13 mouse cellular contexts compared by ENCODE assay signal in the genomic region with DNA sequence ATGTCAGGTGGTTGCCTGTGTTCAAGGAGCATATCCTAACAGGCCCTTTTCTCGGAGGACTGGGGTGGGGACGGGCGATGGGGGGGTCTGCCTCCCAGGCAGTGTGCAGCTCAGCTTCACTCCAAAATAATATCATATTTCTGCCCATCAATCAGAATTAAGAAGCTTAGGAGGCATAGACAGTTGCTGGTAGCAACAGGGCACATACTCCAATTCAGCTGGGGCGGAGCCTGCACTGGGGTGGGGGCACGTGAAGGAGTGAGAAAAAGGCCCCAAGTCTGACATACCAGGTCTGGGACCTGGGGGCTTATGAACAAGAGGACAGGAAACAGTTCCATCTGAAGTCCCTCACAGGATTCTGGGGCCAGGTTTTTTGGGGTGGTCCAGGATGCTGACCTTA.
A peak's percentile ranks its signal among the peaks of the same experiment; 100 is the strongest.
DNase-seq lines count a peak whose midpoint lies in the region; ATAC-seq and TF ChIP-seq lines count a peak whose summit lies in the region.
"Had no signal": no experiment of that assay in that cellular context is flagged by ENCODE, and none has a peak within 500 bp of the region (broad histone marks: within the 10 kb centered on the region; RNA-seq: fewer than 3 reads in every experiment).

No protein-coding gene starts in this region.

- H3K27me3 ChIP-seq in heart, embryonic 10.5 days (ENCODE audit: insufficient read depth, poor library complexity, severe bottlenecking) = peaks cover 19% of the 10 kb centered on the region
- H3K27me3 ChIP-seq in heart, adult 2 months (ENCODE audit: control insufficient read depth, insufficient read depth, low read length) = no peaks in the 10 kb centered on the region
- no peaks in the 10 kb centered on the region for H3K27me3 ChIP-seq in neural tube, embryonic 12.5 days (replicated peaks)
- peaks cover 5% of the 10 kb centered on the region; the same call in 1 of the 2 replicates for H3K27me3 ChIP-seq in midbrain, embryonic 12.5 days
- no peaks in the 10 kb centered on the region for H3K27me3 ChIP-seq in stomach, postnatal 0 days (ENCODE audit: control insufficient read depth, insufficient read depth, low read length)

- H3K27ac ChIP-seq in heart, embryonic 10.5 days = no peak overlapping the region
- no peak overlapping the region for H3K27ac ChIP-seq in heart, adult 2 months
- H3K27ac ChIP-seq in neural tube, embryonic 12.5 days = no peak overlapping the region
- H3K27ac ChIP-seq in midbrain, embryonic 12.5 days (replicated peaks) = no peak overlapping the region
- no peak overlapping the region for H3K27ac ChIP-seq in stomach, postnatal 0 days (replicated peaks)
- H3K27ac ChIP-seq: kidney, postnatal 0 days had no signal

- peaks cover 10% of the 10 kb centered on the region; the same call in 1 of the 2 replicates for H3K4me1 ChIP-seq in heart, embryonic 10.5 days
- H3K4me1 ChIP-seq in heart, adult 2 months (ENCODE audit: control insufficient read depth, insufficient read depth, low read length) = no peaks in the 10 kb centered on the region; the same call in 1 of the 2 replicates
- H3K4me1 ChIP-seq in neural tube, embryonic 12.5 days = peaks cover 18% of the 10 kb centered on the region
- H3K4me1 ChIP-seq in midbrain, embryonic 12.5 days = peaks cover 33% of the 10 kb centered on the region
- no peaks in the 10 kb centered on the region; the same call in 1 of the 2 replicates for H3K4me1 ChIP-seq in stomach, postnatal 0 days (replicated peaks; ENCODE audit: control insufficient read depth, insufficient read depth)

- peak overlapping the region; percentile 83; the same call in 1 of the 2 replicates for H3K4me2 ChIP-seq in neural tube, embryonic 12.5 days (replicated peaks)
- peak overlapping the region; percentile 79 for H3K4me2 ChIP-seq in midbrain, embryonic 12.5 days (replicated peaks)
- H3K4me2 ChIP-seq in stomach, postnatal 0 days (replicated peaks; ENCODE audit: low read depth) = peak overlapping the region; percentile 2; the same call in 1 of the 2 replicates

- no peak for ATAC-seq in neural tube, embryonic 12.5 days (ENCODE audit: low FRiP score, low read depth)
- ATAC-seq in midbrain, embryonic 12.5 days (ENCODE audit: low FRiP score, low read depth) = no peak
- no peak for ATAC-seq in stomach, postnatal 0 days (ENCODE audit: low FRiP score, low TSS enrichment)
- ATAC-seq: inflammation-experienced regulatory T-cells, adult 6 months had no signal

- no peak for TF ChIP-seq CTCF in heart, adult 2 months (IDR thresholded peaks at IDR 0.05)
- no peak for TF ChIP-seq CTCF in stomach, postnatal 0 days (IDR thresholded peaks at IDR 0.05; ENCODE audit: low read depth)

- H3K36me3 ChIP-seq in heart, embryonic 10.5 days = no peaks in the 10 kb centered on the region
- no peaks in the 10 kb centered on the region for H3K36me3 ChIP-seq in heart, adult 2 months (ENCODE audit: control insufficient read depth, insufficient read depth, low read length)
- no peaks in the 10 kb centered on the region for H3K36me3 ChIP-seq in neural tube, embryonic 12.5 days
- H3K36me3 ChIP-seq in midbrain, embryonic 12.5 days = no peaks in the 10 kb centered on the region
- no peaks in the 10 kb centered on the region for H3K36me3 ChIP-seq in stomach, postnatal 0 days (ENCODE audit: control insufficient read depth, insufficient read depth, low read length)

- 81% methylated on average over 5 of the region's 5 CpGs for WGBS in heart, embryonic 10.5 days
- 91% methylated on average over 5 of the region's 5 CpGs for WGBS in heart, adult 2 months
- 83% methylated on average over 5 of the region's 5 CpGs for WGBS in neural tube, embryonic 12.5 days
- 60% methylated on average over 5 of the region's 5 CpGs for WGBS in midbrain, embryonic 12.5 days
- WGBS in stomach, postnatal 0 days = 67% methylated on average over 5 of the region's 5 CpGs

- no peak overlapping the region for H3K4me3 ChIP-seq in heart, embryonic 10.5 days
- no peak overlapping the region for H3K4me3 ChIP-seq in heart, adult 2 months
- no peak overlapping the region for H3K4me3 ChIP-seq in neural tube, embryonic 12.5 days
- no peak overlapping the region for H3K4me3 ChIP-seq in midbrain, embryonic 12.5 days
- H3K4me3 ChIP-seq in stomach, postnatal 0 days (ENCODE audit: low read depth, low read length) = no peak overlapping the region

- H3K79me2 ChIP-seq in heart, adult 2 months (replicated peaks; ENCODE audit: control insufficient read depth, insufficient read depth, low read length) = no peaks in the 10 kb centered on the region

- no peak for TF ChIP-seq POLR2A in heart, adult 2 months (IDR thresholded peaks at IDR 0.05; ENCODE audit: insufficient read depth, low read depth, low read length)

- peak; percentile 31 for DNase-seq in heart, embryonic 10.5 days (ENCODE audit: low spot score)
- no peak for DNase-seq in heart, adult 2 months
- no peak for DNase-seq in neural tube, embryonic 10.5 days (ENCODE audit: extremely low spot score, low spot score)
- no peak for DNase-seq in stomach, postnatal 0 days (ENCODE audit: low spot score)
- DNase-seq in ovary, postnatal 10 days (ENCODE audit: low spot score) = no peak
- no peak for DNase-seq in frontal cortex, postnatal 36 days (ENCODE audit: low spot score in 2 of 2)
- DNase-seq: cerebellum, adult 8-10 months; embryo, embryonic 11 days; thymus, adult 2 months had no signal

- no peaks in the 10 kb centered on the region for H3K9me3 ChIP-seq in heart, embryonic 10.5 days
- H3K9me3 ChIP-seq in neural tube, embryonic 12.5 days = no peaks in the 10 kb centered on the region
- no peaks in the 10 kb centered on the region for H3K9me3 ChIP-seq in midbrain, embryonic 12.5 days
- H3K9me3 ChIP-seq in stomach, postnatal 0 days (ENCODE audit: control insufficient read depth, low read length) = no peaks in the 10 kb centered on the region

- TF ChIP-seq EP300 in heart, adult 2 months (IDR thresholded peaks at IDR 0.05; ENCODE audit: insufficient read depth, low read depth, low read length) = no peak
- TF ChIP-seq EP300 in stomach, postnatal 0 days (optimal IDR thresholded peaks at IDR 0.05) = no peak

- no peak overlapping the region for H3K9ac ChIP-seq in heart, adult 2 months (ENCODE audit: low read depth, low read length)
- H3K9ac ChIP-seq in neural tube, embryonic 12.5 days = no peak overlapping the region
- no peak overlapping the region for H3K9ac ChIP-seq in midbrain, embryonic 12.5 days (replicated peaks)
- H3K9ac ChIP-seq in stomach, postnatal 0 days (ENCODE audit: low read length) = no peak overlapping the region

- intact Hi-C loops in heart, adult 2 months (cut with DNase I) = no loop called here

Comparison
In these comparisons a context has a peak if more than half of its experiments do, and no peak if none do; other contexts are left out.
1. H3K4me2 ChIP-seq: peak in every context shown above with its lines; median percentile 83 in neural tube, embryonic 12.5 days; 79 in midbrain, embryonic 12.5 days; 2 in stomach, postnatal 0 days.